Mouse (Mus musculus): ENCODE data around the gene Il27ra.

Il27ra gene

GRCm38 (mm10) chr8:84065457-84066072 is 23.2 kb upstream of the Il27ra start:
- no peak for DNase-seq

DNA sequence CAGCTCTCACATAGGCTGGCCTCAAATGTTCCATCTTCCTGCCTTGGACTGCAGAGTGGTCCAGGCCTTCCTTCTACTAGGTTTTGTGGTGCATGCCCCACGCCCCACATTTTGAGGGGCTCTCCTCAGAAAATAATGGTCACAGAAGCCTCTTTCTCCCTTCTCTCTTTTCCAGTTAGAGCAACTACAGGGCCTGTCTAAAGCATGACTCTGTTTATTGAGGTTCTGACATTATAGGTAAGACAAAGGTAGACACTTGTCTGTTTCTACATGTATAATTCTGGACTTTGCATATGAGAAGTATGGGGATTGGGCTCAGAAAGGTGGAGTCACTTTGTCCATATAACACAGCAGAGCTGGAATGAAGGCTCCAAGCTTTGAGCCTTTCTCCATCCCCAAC is 22.6 kb upstream of the Il27ra start, which contains the start of gene Gm10643:
TSS of gene Gm10643 (minus strand) at position 101 of the 400 bp plus-strand sequence.
- DNase-seq: no peak

- peak; percentile 78 to 81 for DNase-seq
Observed at GRCm38 (mm10) chr8:84063861-84064610, 21.6 kb upstream of the Il27ra start.

GRCm38 (mm10) chr8:84060245-84060644 is 17.9 kb upstream of the Il27ra start:
- no peak for DNase-seq

DNA sequence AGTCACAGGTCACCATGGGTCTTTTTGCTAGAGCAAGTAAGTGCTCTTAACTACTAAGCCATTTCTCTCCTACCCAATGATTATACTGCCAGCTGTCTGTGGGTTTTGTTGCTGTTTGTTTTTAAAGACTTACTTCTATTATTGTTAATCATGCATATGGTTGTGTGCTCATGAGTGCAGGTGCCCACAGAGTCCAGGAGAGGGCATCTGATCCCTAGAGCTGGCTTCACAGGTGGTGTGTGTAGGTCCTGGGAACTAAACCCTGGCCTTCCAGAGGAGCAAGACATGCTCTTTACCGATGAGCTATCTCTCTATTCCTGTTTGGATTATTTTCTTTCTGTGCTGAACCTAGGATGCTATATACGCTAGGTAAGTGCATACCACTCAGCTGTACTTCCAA is 16.8 kb upstream of the Il27ra start:
- no peak for DNase-seq

DNA sequence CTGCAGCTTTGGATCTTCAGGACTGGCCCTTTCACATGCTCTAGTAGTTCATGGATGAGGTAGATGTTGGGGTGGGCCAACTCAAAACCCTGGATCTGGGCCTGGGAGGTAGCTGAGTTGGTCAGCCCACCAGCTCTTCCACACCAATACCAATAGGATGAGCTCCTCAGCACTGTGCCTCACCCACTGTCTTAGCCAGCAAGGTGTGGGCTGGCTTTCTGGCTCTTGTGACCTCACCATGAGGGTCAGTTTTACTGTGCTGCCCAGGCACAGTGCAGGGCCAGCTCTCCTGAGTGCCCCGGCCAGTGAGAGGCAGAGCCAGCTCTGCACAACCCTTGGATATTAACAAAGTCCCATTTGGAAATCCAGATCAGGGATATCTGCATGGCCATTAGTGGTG is 15.4 kb upstream of the Il27ra start:
- DNase-seq: no peak

DNA sequence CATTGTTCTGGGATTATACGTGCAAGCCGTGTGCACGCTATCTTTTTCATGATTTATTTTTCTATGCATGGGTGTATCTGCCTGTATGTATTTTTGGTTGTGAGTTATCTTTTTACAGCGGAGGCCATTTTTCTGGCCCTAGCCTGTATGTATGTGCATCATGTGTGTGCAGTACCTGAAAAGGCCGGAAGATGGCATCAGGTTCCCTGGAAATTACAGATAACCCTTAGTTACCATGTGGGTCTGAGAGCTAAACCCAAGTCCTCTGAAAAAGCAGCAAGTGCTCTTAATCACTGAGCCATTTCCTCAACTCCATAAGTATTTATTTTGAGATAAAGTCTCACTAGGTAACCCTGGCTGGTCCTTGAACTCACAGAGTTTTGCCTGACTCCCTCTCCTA is 10.8 kb upstream of the Il27ra start:
- no peak for DNase-seq

GRCm38 (mm10) chr8:84052746-84053145 is 10.4 kb upstream of the Il27ra start:
- no peak for DNase-seq

DNA sequence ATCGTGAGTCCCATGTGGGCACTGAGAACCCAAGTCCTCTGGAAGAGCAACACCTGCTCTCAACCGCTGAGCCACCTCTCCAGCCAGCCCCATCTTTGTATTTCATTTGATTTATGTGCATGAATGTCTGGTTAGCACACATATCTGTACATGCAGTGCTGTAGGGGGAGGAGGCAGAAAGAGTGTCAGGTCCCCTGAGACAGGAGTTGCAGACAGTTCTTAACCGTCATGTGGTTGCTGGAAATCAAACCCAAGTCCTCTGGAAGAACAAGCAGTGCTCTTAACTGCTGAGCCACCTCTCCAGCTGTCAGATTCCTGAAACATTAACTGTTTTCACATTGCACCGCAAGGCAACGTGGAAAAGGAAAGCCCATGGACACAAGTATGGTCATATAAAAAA is 5.8 kb upstream of the Il27ra start:
- no peak for DNase-seq

DNA sequence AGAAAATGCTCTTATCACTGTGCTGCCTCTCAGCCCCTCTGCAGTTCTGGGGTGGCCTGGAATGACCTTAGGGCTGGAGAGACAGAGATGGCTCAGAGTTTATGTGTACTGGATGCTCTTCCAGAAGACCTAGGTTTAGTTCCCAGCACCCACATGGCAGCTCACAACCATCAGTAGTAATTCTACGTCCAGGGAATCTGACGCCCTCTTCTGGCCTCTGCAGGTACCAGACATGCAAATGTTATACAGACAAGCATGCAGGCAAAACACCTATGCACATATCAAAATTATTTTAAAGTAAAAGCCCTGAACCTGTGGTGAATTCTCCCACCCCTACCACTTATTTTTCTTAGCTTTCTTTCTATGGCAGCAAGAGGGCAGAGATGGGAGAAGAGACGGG is 4.1 kb upstream of the Il27ra start:
- no peak for DNase-seq

GRCm38 (mm10) chr8:84044900-84045299 is 2.5 kb upstream of the Il27ra start, which contains the start of gene Rln3:
Gene Rln3 (minus strand): TSS chr8:84045000.
- DNase-seq: no peak

- no peak for DNase-seq
Observed at GRCm38 (mm10) chr8:84044103-84044502, 1.7 kb upstream of the Il27ra start.

DNA sequence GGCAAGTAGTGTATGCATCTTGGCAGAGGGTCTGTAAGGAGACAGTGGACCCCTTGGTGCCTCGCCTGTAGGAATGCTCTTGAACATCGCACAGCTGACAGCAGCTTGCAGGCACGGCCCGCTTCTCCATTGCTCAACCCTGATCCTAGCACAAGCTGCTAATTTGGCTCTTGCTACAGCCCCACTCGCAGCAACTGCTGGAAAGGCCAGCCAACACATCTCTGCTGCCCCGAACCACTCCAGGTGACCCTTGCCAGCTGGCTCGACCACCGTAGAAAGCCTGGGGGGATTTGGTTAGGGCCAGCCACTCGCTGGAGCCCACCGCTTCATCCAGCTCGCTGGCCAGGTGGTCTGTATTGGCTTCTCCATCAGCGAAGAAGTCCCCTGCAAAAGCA is 556 bp upstream of the Il27ra start:
- peak in 1 of 2 experiments; percentile 17 for DNase-seq

GRCm38 (mm10) chr8:84039050-84039449 is 3.3 kb downstream of the Il27ra start:
- DNase-seq: peak; percentile 86 to 87

DNA sequence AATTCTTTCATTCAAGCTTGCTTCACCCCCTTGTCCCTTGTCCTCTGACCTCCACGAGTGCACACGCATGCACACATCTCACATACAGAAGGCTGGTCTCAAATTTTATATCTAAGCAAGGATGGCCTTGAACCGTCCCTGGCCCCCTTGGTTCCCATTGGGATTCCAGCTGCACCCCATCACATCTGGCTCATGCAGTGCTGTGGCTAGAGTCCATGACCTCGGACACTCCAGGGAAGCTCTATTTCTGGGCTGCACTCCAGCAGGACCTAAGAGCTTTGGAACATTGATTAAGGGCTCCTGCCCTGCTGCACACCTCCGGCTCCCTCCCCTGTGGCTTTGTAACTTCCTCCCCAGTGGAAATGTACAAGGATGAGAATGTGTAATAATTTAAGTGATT is 4.4 kb downstream of the Il27ra start:
- DNase-seq: no peak

GRCm38 (mm10) chr8:84032777-84033176 is 9.6 kb downstream of the Il27ra start:
- no peak for DNase-seq

DNA sequence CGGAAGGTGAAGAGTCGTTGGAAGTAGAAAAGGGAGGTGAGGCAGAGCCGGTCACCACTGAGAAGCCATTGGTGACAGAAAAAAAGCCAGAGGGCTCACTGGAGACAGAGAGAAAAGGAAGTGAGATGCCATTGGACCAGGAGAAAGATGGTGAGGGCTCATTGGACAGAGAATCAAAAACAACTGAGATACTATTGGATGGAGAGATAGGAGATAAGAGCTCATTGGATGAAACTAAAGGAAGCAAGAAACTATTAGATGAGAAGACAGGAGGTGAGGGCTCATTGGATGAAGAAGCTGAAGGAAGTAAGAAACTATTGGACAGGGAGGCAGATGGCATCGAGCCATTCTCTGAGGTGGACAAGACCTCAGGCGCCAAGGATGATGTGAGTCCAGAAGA is 13.1 kb downstream of the Il27ra start:
- no peak for DNase-seq

DNA sequence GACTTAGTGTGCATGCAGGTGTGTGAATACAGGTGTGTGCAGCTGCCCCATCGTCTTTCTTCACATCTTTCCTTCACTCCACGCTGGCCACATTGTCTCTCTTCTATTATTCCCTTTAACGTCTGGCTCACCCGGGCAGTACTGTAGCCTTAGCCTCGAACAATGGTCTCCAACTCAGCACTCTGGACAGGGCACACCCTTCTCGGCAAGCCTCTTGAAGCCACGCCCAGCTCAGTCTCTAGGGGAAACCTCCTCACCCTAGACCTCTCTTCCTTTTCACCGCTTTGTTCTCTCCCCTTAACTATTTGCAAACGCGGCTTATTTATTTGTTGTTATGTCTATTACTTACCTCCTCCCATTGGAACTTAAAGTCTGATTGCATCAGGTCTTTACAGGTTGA is 14.9 kb downstream of the Il27ra start:
- peak; percentile 71 for DNase-seq

DNA sequence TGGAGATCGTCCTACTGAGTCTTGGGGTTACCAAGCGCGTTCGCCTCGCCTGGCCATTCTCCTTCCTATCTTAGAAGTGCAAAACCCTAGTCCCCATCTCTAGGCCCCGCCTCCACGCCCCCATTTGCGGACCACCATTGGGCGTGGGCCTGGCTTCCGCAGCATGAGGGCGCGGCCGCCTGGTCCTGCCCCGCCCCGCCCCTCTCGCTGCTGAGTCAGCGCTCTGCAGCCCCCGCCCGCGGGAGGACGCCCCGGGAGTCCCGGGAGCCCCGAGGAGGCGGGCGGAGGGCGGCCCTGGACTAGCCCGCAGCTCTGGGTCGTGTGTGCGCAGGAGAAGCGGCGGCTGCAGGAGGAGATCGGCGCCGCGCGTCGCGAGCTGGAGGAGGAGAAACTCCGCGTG is 16.5 kb downstream of the Il27ra start:
- peak; percentile 22 to 32 for DNase-seq

GRCm38 (mm10) chr8:84024171-84024570 is 18.2 kb downstream of the Il27ra start:
- peak; percentile 75 to 78 for DNase-seq

DNA sequence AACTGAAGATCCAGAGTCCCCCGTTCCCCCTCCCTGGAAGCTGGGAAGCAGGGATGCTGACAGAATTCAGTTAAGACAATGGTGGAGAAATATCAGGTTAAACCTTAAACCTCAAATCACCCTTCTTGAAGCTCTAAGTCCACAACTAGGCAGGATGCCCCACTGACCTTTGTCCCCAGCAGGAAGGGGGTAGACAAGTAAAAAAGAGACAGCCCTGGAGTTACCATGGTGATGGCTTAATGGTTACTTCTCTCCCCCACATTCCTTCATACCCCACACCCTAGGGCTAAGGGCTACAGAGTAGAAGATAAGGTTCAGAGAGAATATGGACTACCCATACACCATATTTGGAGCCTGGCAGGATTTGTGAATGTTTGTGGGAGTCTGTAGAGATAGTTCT is 18.8 kb downstream of the Il27ra start:
- DNase-seq: no peak

- DNase-seq: no peak
Observed at GRCm38 (mm10) chr8:84023085-84023484, 19.3 kb downstream of the Il27ra start.

DNA sequence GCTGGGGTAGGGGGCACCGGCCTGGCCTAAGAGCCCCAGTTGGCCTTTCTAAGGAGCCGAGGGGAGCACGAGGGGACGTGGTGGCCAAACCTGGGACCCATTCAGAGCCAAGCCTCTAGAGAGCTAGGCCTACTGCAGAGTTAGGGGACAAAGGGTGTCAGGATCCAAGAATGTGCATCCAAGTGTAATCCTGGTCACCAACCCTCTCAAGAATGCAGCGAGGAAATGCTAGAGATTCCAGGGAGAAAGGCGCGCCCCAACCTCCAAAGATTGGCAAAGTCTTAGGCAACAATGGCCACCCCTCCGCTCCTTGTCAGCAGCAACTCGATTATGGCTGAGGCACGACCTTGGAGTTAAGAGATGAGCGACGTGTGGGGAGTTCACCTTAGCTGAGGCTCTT is 20.8 kb downstream of the Il27ra start:
- no peak for DNase-seq

- DNase-seq: no peak
Observed at GRCm38 (mm10) chr8:84021096-84021495, 21.3 kb downstream of the Il27ra start, which contains the start of gene Palm3. Gene Palm3 (plus strand): TSS chr8:84021471.

DNA sequence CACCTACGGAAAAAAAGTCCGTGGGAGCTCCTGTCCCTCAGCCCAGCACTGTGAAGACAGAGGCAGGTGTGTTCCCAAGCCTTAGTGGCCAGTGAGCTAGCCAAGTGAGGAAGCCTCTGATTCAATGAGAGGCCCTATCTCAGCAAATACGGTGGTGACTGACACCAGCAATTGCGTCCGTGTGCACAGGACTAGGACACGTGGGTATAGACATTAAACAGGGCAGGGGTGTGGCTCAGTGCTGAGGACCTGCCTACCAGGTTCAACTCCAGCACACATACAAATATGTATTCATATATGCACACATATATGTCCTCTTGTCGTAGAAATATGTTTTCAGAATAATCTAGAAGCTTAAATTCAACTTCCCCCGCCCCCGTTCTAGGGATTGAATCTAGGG is 22.7 kb downstream of the Il27ra start:
- no peak for DNase-seq
